Mouse (Mus musculus) left cerebral cortex, adult 2 months (tissue): ENCODE results near the gene Slc38a4. TPM values are rescaled to one million over a fixed set of nuclear protein-coding genes. Genes with fewer than 3 reads are reported as not detected.

Source experiments
- DNase-seq, 2 experiments: peaks; one replicate each; pipeline ENCODE4 v3.0.0; 2021 to 2022; ENCODE audit warnings: low spot score in 2 of 2, mixed read lengths in 1 of 2; ENCODE audit errors: extremely low spot score in 1 of 2
- H3K27ac ChIP-seq: fragments of 200-600 bp; 2 replicates; pipeline ENCODE4 v1.8.1; 2022
- H3K4me3 ChIP-seq: fragments of 200-600 bp; 2 replicates; pipeline ENCODE4 v1.8.1; 2022
- CTCF ChIP-seq: fragments of 200-600 bp; IDR thresholded peaks from 2 replicates; pipeline ENCODE4 v1.8.1; 2022; ENCODE audit warnings: antibody characterized with exemption, mild to moderate bottlenecking, moderate library complexity
- intact Hi-C: fragments of 180-260 bp; cut with DNase I; formaldehyde crosslinking; loops from one replicate; pipeline ENCODE4 v1.15.1; 2025
- total RNA-seq, 2 experiments: library from RNA; stranded (reverse); gene quantifications; 2 replicates each; pipeline ENCODE4 v1.2.3; 2021

Slc38a4 gene
- total RNA-seq, 2 experiments from 2014 or later, result 0.87 to 1.2 TPM

DNA sequence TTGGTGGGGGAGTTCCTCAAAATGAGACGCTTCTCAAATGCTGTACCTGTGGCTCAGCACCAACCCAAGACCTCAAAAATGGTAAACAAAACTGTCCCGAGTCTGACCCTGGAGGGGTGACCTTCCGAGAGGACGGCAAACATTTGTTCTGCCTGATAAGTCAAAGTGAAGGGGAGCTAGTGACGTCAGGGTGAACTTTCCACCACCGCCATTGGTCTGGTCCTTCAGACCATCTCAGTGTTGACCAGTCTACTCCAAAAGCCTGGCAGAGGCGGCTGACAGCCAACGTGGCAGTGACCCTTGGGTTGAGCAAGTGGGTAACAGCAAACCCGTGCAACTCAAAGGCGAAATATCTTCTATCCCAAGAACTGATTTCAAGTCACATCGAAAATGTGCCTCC, 27.1 kb downstream of the Slc38a4 start:
- no peak for TF ChIP-seq CTCF
- intact Hi-C loops, result no loop called here
- H3K27ac ChIP-seq, result no peak overlapping the region
- H3K4me3 ChIP-seq, result no peak overlapping the region
- DNase-seq, result no peak

- H3K27ac ChIP-seq, result no peak overlapping the region
- no peak overlapping the region for H3K4me3 ChIP-seq
- no peak for TF ChIP-seq CTCF
- no peak for DNase-seq
- intact Hi-C loops, result no loop called here
Measured at GRCm38 (mm10) chr15:97028046-97028634, 27.6 kb downstream of the Slc38a4 start.

DNA sequence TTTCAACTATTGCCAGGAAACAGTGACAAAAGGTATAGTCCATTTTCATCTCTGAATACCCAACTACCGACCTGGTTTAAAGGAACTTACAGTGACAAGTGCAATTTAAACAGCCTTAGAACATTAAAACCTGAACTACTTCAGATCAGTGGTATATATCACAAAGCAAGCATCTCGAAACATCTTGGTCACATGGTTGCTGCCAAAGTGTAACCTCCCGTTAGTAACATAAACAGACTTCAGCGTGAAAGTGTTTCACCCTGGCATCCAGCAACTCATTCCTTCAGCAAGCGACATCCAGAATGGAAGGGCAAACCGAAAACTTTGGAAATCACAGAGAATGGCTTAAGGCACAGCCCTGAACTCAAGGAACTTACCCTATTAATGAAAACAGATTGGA, 29.1 kb downstream of the Slc38a4 start:
- no peak for DNase-seq
- Histone ChIP-seq H3K27ac (no peak overlapping the region), H3K4me3 (no peak overlapping the region)
- intact Hi-C loops, result no loop called here
- TF ChIP-seq CTCF, result no peak

- no peak overlapping the region for H3K27ac ChIP-seq
- H3K4me3 ChIP-seq, result no peak overlapping the region
- intact Hi-C loops, result no loop called here
- TF ChIP-seq CTCF, result no peak
- DNase-seq, result no peak
Measured at GRCm38 (mm10) chr15:97022764-97023163, 33.0 kb downstream of the Slc38a4 start.

DNA sequence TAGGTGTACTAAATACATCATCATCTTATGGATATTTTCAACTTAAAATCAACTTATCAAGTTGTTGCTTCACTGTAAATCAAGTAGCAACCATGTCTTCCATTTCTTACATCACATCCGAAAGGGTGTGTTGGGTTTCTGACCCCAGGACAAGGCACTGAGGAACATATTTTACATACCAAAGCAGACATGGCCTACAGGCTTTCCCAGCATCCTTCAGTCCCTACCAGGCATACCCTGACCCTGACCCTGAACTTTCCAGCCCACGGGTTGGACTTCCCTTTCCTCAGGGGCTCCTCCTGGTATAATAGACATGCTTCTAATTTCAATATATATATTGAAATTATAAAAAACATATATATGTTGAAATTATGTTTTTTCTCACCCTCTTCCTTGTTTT, 33.5 kb downstream of the Slc38a4 start:
- intact Hi-C loops, result no loop called here

GRCm38 (mm10) chr15:97020221-97020620, 35.5 kb downstream of the Slc38a4 start:
- DNase-seq, result no peak
- Histone ChIP-seq H3K4me3 (no peak overlapping the region), H3K27ac (no peak overlapping the region)
- TF ChIP-seq CTCF, result no peak
- intact Hi-C loops, result no loop called here

More for the DNA sequence above, 33.5 kb downstream of the Slc38a4 start:
- DNase-seq, result no peak
- Histone ChIP-seq H3K27ac (no peak overlapping the region), H3K4me3 (no peak overlapping the region)
- TF ChIP-seq CTCF, result no peak

GRCm38 (mm10) chr15:97019323-97019722, 36.4 kb downstream of the Slc38a4 start:
- no peak overlapping the region for H3K27ac ChIP-seq

GRCm38 (mm10) chr15:97017195-97017594, 38.6 kb downstream of the Slc38a4 start:
- H3K4me3 ChIP-seq, result no peak overlapping the region

More at GRCm38 (mm10) chr15:97019323-97019722, 36.4 kb downstream of the Slc38a4 start:
- no peak for DNase-seq
- intact Hi-C loops, result no loop called here
- no peak overlapping the region for H3K4me3 ChIP-seq
- TF ChIP-seq CTCF, result no peak

GRCm38 (mm10) chr15:97015036-97015596, 40.6 kb downstream of the Slc38a4 start:
- TF ChIP-seq CTCF, result no peak
- H3K27ac ChIP-seq, result no peak overlapping the region
- intact Hi-C loops, result no loop called here
- H3K4me3 ChIP-seq, result no peak overlapping the region
- no peak for DNase-seq

More at GRCm38 (mm10) chr15:97017195-97017594, 38.6 kb downstream of the Slc38a4 start:
- intact Hi-C loops, result no loop called here
- no peak for TF ChIP-seq CTCF
- DNase-seq, result no peak
- no peak overlapping the region for H3K27ac ChIP-seq

GRCm38 (mm10) chr15:97011599-97012372, 44.0 kb downstream of the Slc38a4 start:
- intact Hi-C loops, result no loop called here
- Histone ChIP-seq H3K27ac (no peak overlapping the region), H3K4me3 (no peak overlapping the region)
- no peak for DNase-seq
- no peak for TF ChIP-seq CTCF

GRCm38 (mm10) chr15:97009271-97009670, 46.5 kb downstream of the Slc38a4 start:
- no peak for TF ChIP-seq CTCF
- DNase-seq, result no peak
- no peak overlapping the region for H3K27ac ChIP-seq
- intact Hi-C loops, result no loop called here
- no peak overlapping the region for H3K4me3 ChIP-seq

- TF ChIP-seq CTCF, result no peak
- no peak for DNase-seq
- intact Hi-C loops, result no loop called here
- Histone ChIP-seq H3K27ac (no peak overlapping the region), H3K4me3 (no peak overlapping the region)
Measured at GRCm38 (mm10) chr15:97005631-97006234, 50.0 kb downstream of the Slc38a4 start.
